9 mouse cellular contexts compared by ENCODE assay signal in the genomic region with DNA sequence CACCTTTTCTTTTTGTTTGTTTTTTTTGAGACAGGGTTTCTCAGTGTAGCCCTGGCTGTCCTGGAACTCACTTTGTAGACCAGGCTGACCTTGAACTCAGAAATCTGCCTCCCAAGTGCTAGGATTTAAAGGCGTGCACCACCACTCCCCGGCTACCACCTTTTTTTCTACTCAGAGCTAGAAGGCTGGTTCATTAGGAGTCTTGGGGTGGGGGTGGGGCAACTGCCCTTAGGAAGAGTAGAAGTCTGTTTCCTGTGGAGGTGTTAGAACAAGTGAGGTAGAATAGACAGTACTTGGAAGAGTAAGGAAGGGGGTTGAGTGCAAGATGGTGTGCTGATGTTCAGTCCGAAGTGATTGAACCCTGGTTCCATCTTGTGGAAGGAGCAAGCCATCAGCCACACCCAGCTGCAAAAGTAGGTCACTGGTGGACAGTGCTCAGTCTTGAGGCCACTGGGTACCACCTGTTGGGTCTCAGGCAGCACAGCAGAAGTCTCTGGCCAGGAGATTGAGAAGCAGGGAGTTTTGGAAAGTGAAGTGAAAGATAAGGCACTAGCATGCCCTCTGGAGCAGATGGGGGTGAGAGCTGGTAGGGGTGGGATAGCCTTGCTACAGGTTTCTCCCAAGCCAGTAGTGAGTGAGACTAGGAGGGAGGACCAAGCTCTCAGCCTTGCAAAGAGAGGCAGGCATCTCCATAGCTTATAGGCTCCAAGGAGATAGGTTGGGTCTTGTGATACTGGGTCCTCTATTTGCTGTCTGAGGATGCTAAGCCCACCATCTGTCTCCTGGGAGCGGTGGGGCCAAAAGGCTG. TPM values are rescaled to one million over a fixed set of nuclear protein-coding genes. Genes with fewer than 3 reads are reported as not detected.
A peak's percentile ranks its signal among the peaks of the same experiment; 100 is the strongest.
DNase-seq lines count a peak whose midpoint lies in the region; ATAC-seq and TF ChIP-seq lines count a peak whose summit lies in the region.
"Had no signal": no experiment of that assay in that cellular context is flagged by ENCODE, and none has a peak within 500 bp of the region (broad histone marks: within the 10 kb centered on the region; RNA-seq: fewer than 3 reads in every experiment).

No protein-coding gene starts in this region.

- H3K27ac ChIP-seq in forebrain, embryonic 10.5 days = 0 out of 2 replicates have a peak overlapping the region, but pooled peaks have one; percentile 59
- no peak overlapping the region for H3K27ac ChIP-seq in forebrain, embryonic 13.5 days
- no peak overlapping the region for H3K27ac ChIP-seq in limb, embryonic 13.5 days
- no peak overlapping the region for H3K27ac ChIP-seq in limb, embryonic 10.5 days
- peak overlapping the region; percentile 95 for H3K27ac ChIP-seq in heart, embryonic 16.5 days (ENCODE audit: low read length)
- peak overlapping the region; percentile 97 for H3K27ac ChIP-seq in liver, postnatal 0 days (ENCODE audit: low read depth)

- peaks cover 70% of the 10 kb centered on the region for H3K4me1 ChIP-seq in forebrain, embryonic 10.5 days
- H3K4me1 ChIP-seq in forebrain, embryonic 13.5 days = peaks cover 35% of the 10 kb centered on the region
- peaks cover 51% of the 10 kb centered on the region for H3K4me1 ChIP-seq in limb, embryonic 13.5 days
- H3K4me1 ChIP-seq in limb, embryonic 10.5 days = peaks cover 74% of the 10 kb centered on the region
- peaks cover 47% of the 10 kb centered on the region for H3K4me1 ChIP-seq in heart, embryonic 16.5 days (ENCODE audit: control insufficient read depth, insufficient read depth, low read length)
- H3K4me1 ChIP-seq in liver, postnatal 0 days (ENCODE audit: insufficient read depth) = peaks cover 53% of the 10 kb centered on the region

- WGBS in forebrain, embryonic 10.5 days = 83% methylated on average over 4 of the region's 4 CpGs
- 87% methylated on average over 4 of the region's 4 CpGs for WGBS in forebrain, embryonic 13.5 days
- 75% methylated on average over 4 of the region's 4 CpGs for WGBS in limb, embryonic 13.5 days
- WGBS in limb, embryonic 10.5 days = 83% methylated on average over 4 of the region's 4 CpGs
- 54% methylated on average over 4 of the region's 4 CpGs for WGBS in heart, embryonic 16.5 days
- WGBS in liver, postnatal 0 days (ENCODE audit: insufficient replicate concordance) = 76% methylated on average over 4 of the region's 4 CpGs

- H3K9me3 ChIP-seq in forebrain, embryonic 10.5 days = no peaks in the 10 kb centered on the region; the same call in 1 of the 2 replicates
- H3K9me3 ChIP-seq in forebrain, embryonic 13.5 days (replicated peaks) = no peaks in the 10 kb centered on the region
- no peaks in the 10 kb centered on the region for H3K9me3 ChIP-seq in limb, embryonic 13.5 days
- H3K9me3 ChIP-seq in limb, embryonic 10.5 days (replicated peaks) = no peaks in the 10 kb centered on the region
- no peaks in the 10 kb centered on the region for H3K9me3 ChIP-seq in heart, embryonic 16.5 days (replicated peaks; ENCODE audit: control insufficient read depth, low read length)
- H3K9me3 ChIP-seq in liver, postnatal 0 days (ENCODE audit: low read length) = no peaks in the 10 kb centered on the region

- TF ChIP-seq EP300 in liver, postnatal 0 days (IDR thresholded peaks at IDR 0.05; ENCODE audit: low read depth) = no peak

- no peak for ATAC-seq in forebrain, embryonic 13.5 days
- ATAC-seq in limb, embryonic 13.5 days (ENCODE audit: low FRiP score, low read depth) = no peak
- ATAC-seq in heart, embryonic 16.5 days (replicated peaks; ENCODE audit: extremely low read depth, insufficient read depth, low FRiP score) = no peak
- ATAC-seq in liver, postnatal 0 days = no peak
- ATAC-seq in erythroblast, adult 5-6 weeks (replicated peaks; ENCODE audit: low FRiP score, poor library complexity, severe bottlenecking) = no peak
- no peak for ATAC-seq in erythroid progenitor cell, adult 5-6 weeks (replicated peaks; ENCODE audit: low FRiP score, poor library complexity, severe bottlenecking)
- ATAC-seq: hindbrain, embryonic 16.5 days had no signal

- peak overlapping the region; percentile 6; the same call in 1 of the 2 replicates for H3K4me3 ChIP-seq in forebrain, embryonic 10.5 days
- no peak overlapping the region for H3K4me3 ChIP-seq in forebrain, embryonic 13.5 days
- no peak overlapping the region for H3K4me3 ChIP-seq in limb, embryonic 13.5 days
- H3K4me3 ChIP-seq in limb, embryonic 10.5 days = no peak overlapping the region
- no peak overlapping the region for H3K4me3 ChIP-seq in heart, embryonic 16.5 days (ENCODE audit: low read length)
- no peak overlapping the region for H3K4me3 ChIP-seq in liver, postnatal 0 days (ENCODE audit: low read depth, low read length)

- no peak for TF ChIP-seq CTCF in liver, postnatal 0 days (IDR thresholded peaks at IDR 0.05; ENCODE audit: low read depth)

- no peak overlapping the region for H3K4me2 ChIP-seq in forebrain, embryonic 13.5 days
- 0 out of 2 replicates have a peak overlapping the region, but pooled peaks have one; percentile 95 for H3K4me2 ChIP-seq in limb, embryonic 13.5 days (replicated peaks)
- H3K4me2 ChIP-seq in heart, embryonic 16.5 days (ENCODE audit: low read depth, low read length) = peak overlapping the region; percentile 17
- 0 out of 2 replicates have a peak overlapping the region, but pooled peaks have one; percentile 87 for H3K4me2 ChIP-seq in liver, postnatal 0 days (ENCODE audit: low read depth, low read length)

- peaks cover 47% of the 10 kb centered on the region for H3K36me3 ChIP-seq in forebrain, embryonic 10.5 days (replicated peaks)
- peaks cover 34% of the 10 kb centered on the region for H3K36me3 ChIP-seq in forebrain, embryonic 13.5 days (ENCODE audit: poor library complexity, severe bottlenecking)
- peaks cover 32% of the 10 kb centered on the region for H3K36me3 ChIP-seq in limb, embryonic 13.5 days
- peaks cover 35% of the 10 kb centered on the region for H3K36me3 ChIP-seq in limb, embryonic 10.5 days
- H3K36me3 ChIP-seq in heart, embryonic 16.5 days (ENCODE audit: control insufficient read depth, insufficient read depth) = peaks cover 10% of the 10 kb centered on the region
- H3K36me3 ChIP-seq in liver, postnatal 0 days (replicated peaks; ENCODE audit: insufficient read depth, low read length) = peaks cover 19% of the 10 kb centered on the region

- DNase-seq in forebrain, embryonic 10.5 days (ENCODE audit: extremely low spot score, low spot score) = no peak
- DNase-seq in limb, embryonic 10.5 days (ENCODE audit: low spot score) = no peak
- DNase-seq in liver, postnatal 0 days = no peak

- H3K27me3 ChIP-seq in forebrain, embryonic 10.5 days (ENCODE audit: poor library complexity, severe bottlenecking) = peaks cover 3% of the 10 kb centered on the region
- H3K27me3 ChIP-seq in forebrain, embryonic 13.5 days = no peaks in the 10 kb centered on the region
- H3K27me3 ChIP-seq in limb, embryonic 13.5 days = no peaks in the 10 kb centered on the region
- H3K27me3 ChIP-seq in limb, embryonic 10.5 days (ENCODE audit: low read depth, poor library complexity, severe bottlenecking) = no peaks in the 10 kb centered on the region
- H3K27me3 ChIP-seq in heart, embryonic 16.5 days (ENCODE audit: control insufficient read depth, insufficient read depth, low read length) = no peaks in the 10 kb centered on the region
- H3K27me3 ChIP-seq in liver, postnatal 0 days (ENCODE audit: insufficient read depth, low read length) = no peaks in the 10 kb centered on the region

- H3K9ac ChIP-seq in forebrain, embryonic 13.5 days = no peak overlapping the region
- H3K9ac ChIP-seq in limb, embryonic 13.5 days = no peak overlapping the region
- H3K9ac ChIP-seq in heart, embryonic 16.5 days (ENCODE audit: low read length) = peak overlapping the region; percentile 44
- peak overlapping the region; percentile 93 for H3K9ac ChIP-seq in liver, postnatal 0 days (replicated peaks)

RNA-seq across cellular contexts. Expression of gene Pim3, which starts 4.1 kb away (rescaled TPM):
- 40.3 and 43.6 TPM in 2 replicates for polyA plus RNA-seq in forebrain, embryonic 10.5 days (2016; fragmentation: Nextera tagmentation; extraction: Ambion mirVana)
- polyA plus RNA-seq in forebrain, embryonic 13.5 days (2015; fragmentation: Nextera tagmentation; extraction: Ambion mirVana) = 42.7 and 49.4 TPM in 2 replicates
- 50.7 and 52.2 TPM in 2 replicates for polyA plus RNA-seq in limb, embryonic 13.5 days (2015; fragmentation: Nextera tagmentation; extraction: Ambion mirVana)
- 46.6 and 48.2 TPM in 2 replicates for polyA plus RNA-seq in limb, embryonic 10.5 days (2016; fragmentation: Nextera tagmentation; extraction: Ambion mirVana)
- 69.8 and 70.4 TPM in 2 replicates for polyA plus RNA-seq in heart, embryonic 16.5 days (2015; fragmentation: Nextera tagmentation; extraction: Ambion mirVana)
- 18.4 and 34.2 TPM in 2 replicates for polyA plus RNA-seq in liver, postnatal 0 days (2015; fragmentation: Nextera tagmentation; extraction: Ambion mirVana)
- total RNA-seq in erythroblast, adult 5-6 weeks (2015; ENCODE audit: low replicate concordance) = 1.5 and 3.1 TPM in 2 replicates
- total RNA-seq in erythroblast, adult 5-6 weeks (2017; ENCODE audit: low replicate concordance) = 0.51 and 0.84 TPM in 2 replicates
- 0.72 and 1.3 TPM in 2 replicates for total RNA-seq in erythroid progenitor cell, adult 5-6 weeks (2015; ENCODE audit: low replicate concordance)
- total RNA-seq in erythroid progenitor cell, adult 5-6 weeks (2017; ENCODE audit: low replicate concordance) = 0.68 and 1.5 TPM in 2 replicates

RNA-seq across cellular contexts. Expression of gene Creld2, which starts 46.6 kb away (rescaled TPM):
- polyA plus RNA-seq in forebrain, embryonic 10.5 days (2016; fragmentation: Nextera tagmentation; extraction: Ambion mirVana) = 96.5 and 103 TPM in 2 replicates
- 62.2 and 63.6 TPM in 2 replicates for polyA plus RNA-seq in forebrain, embryonic 13.5 days (2015; fragmentation: Nextera tagmentation; extraction: Ambion mirVana)
- 83.4 and 86.1 TPM in 2 replicates for polyA plus RNA-seq in limb, embryonic 13.5 days (2015; fragmentation: Nextera tagmentation; extraction: Ambion mirVana)
- polyA plus RNA-seq in limb, embryonic 10.5 days (2016; fragmentation: Nextera tagmentation; extraction: Ambion mirVana) = 98.5 and 99.0 TPM in 2 replicates
- 57.1 and 61.9 TPM in 2 replicates for polyA plus RNA-seq in heart, embryonic 16.5 days (2015; fragmentation: Nextera tagmentation; extraction: Ambion mirVana)
- 32.9 and 33.1 TPM in 2 replicates for polyA plus RNA-seq in liver, postnatal 0 days (2015; fragmentation: Nextera tagmentation; extraction: Ambion mirVana)
- 9.8 and 16.7 TPM in 2 replicates for total RNA-seq in erythroblast, adult 5-6 weeks (2015; ENCODE audit: low replicate concordance)
- 15.5 and 17.6 TPM in 2 replicates for total RNA-seq in erythroblast, adult 5-6 weeks (2017; ENCODE audit: low replicate concordance)
- 19.8 and 26.4 TPM in 2 replicates for total RNA-seq in erythroid progenitor cell, adult 5-6 weeks (2015; ENCODE audit: low replicate concordance)
- total RNA-seq in erythroid progenitor cell, adult 5-6 weeks (2017; ENCODE audit: low replicate concordance) = 24.8 and 41.9 TPM in 2 replicates

RNA-seq across cellular contexts. Expression of gene Alg12, which starts 47.0 kb away (rescaled TPM):
- 10.6 and 11.4 TPM in 2 replicates for polyA plus RNA-seq in forebrain, embryonic 10.5 days (2016; fragmentation: Nextera tagmentation; extraction: Ambion mirVana)
- 7.6 and 9.5 TPM in 2 replicates for polyA plus RNA-seq in forebrain, embryonic 13.5 days (2015; fragmentation: Nextera tagmentation; extraction: Ambion mirVana)
- 10.2 and 11.6 TPM in 2 replicates for polyA plus RNA-seq in limb, embryonic 13.5 days (2015; fragmentation: Nextera tagmentation; extraction: Ambion mirVana)
- polyA plus RNA-seq in limb, embryonic 10.5 days (2016; fragmentation: Nextera tagmentation; extraction: Ambion mirVana) = 10.8 and 12.3 TPM in 2 replicates
- polyA plus RNA-seq in heart, embryonic 16.5 days (2015; fragmentation: Nextera tagmentation; extraction: Ambion mirVana) = 10.1 and 11.1 TPM in 2 replicates
- polyA plus RNA-seq in liver, postnatal 0 days (2015; fragmentation: Nextera tagmentation; extraction: Ambion mirVana) = 3.6 and 3.7 TPM in 2 replicates
- total RNA-seq in erythroblast, adult 5-6 weeks (2015; ENCODE audit: low replicate concordance) = 3.7 and 7.7 TPM in 2 replicates
- total RNA-seq in erythroblast, adult 5-6 weeks (2017; ENCODE audit: low replicate concordance) = 0.42 and 0.94 TPM in 2 replicates
- total RNA-seq in erythroid progenitor cell, adult 5-6 weeks (2015; ENCODE audit: low replicate concordance) = 5.0 and 5.4 TPM in 2 replicates
- total RNA-seq in erythroid progenitor cell, adult 5-6 weeks (2017; ENCODE audit: low replicate concordance) = 1.2 and 2.4 TPM in 2 replicates

Comparison
In these comparisons a context has a peak if more than half of its experiments do, and no peak if none do; other contexts are left out.
1. H3K27ac ChIP-seq: peak in forebrain, embryonic 10.5 days (single experiment), heart, embryonic 16.5 days (single experiment) and liver, postnatal 0 days (single experiment); none in forebrain, embryonic 13.5 days (single experiment), limb, embryonic 13.5 days (single experiment) and limb, embryonic 10.5 days (single experiment).
2. H3K9ac ChIP-seq: peak in heart, embryonic 16.5 days (single experiment) and liver, postnatal 0 days (single experiment); none in forebrain, embryonic 13.5 days (single experiment) and limb, embryonic 13.5 days (single experiment).